Mouse (Mus musculus) liver, adult 2 months (tissue): Measurements from ENCODE around the gene Epha1. TPM values are rescaled to one million over a fixed set of nuclear protein-coding genes. Genes with fewer than 3 reads are reported as not detected.

ENCODE experiments used
- DNase-seq: peaks from one replicate; pipeline ENCODE4 v3.0.0-alpha.2; 2011; ENCODE audit warnings: low read depth, low spot score; ENCODE audit errors: extremely low read depth
- H3K27ac ChIP-seq: fragments of 200-500 bp; replicated peaks from 2 replicates; pipeline ENCODE4 v1.5.1; 2012; ENCODE audit warnings: low read depth, mild to moderate bottlenecking, control low read depth, inconsistent platforms, low read length; ENCODE audit not compliant: insufficient read depth
- H3K27me3 ChIP-seq: fragments of 200-500 bp; 2 replicates; pipeline ENCODE4 v1.6.1; 2012; ENCODE audit warnings: mild to moderate bottlenecking, moderate library complexity, low read length, inconsistent platforms; ENCODE audit not compliant: control insufficient read depth, insufficient read depth
- H3K36me3 ChIP-seq: fragments of 200-500 bp; 2 replicates; pipeline ENCODE4 v1.6.1; 2012; ENCODE audit warnings: low read length, inconsistent platforms; ENCODE audit not compliant: control insufficient read depth, insufficient read depth
- H3K4me1 ChIP-seq: fragments of 200-500 bp; 2 replicates; pipeline ENCODE4 v1.6.1; 2011; ENCODE audit warnings: low read length; ENCODE audit not compliant: control insufficient read depth, insufficient read depth
- H3K4me3 ChIP-seq: fragments of 200-500 bp; 2 replicates; pipeline ENCODE4 v1.5.1; 2011; ENCODE audit warnings: low read depth, mild to moderate bottlenecking, control low read depth, low read length, moderate library complexity; ENCODE audit not compliant: insufficient read depth
- H3K79me2 ChIP-seq: fragments of 200-500 bp; 2 replicates; pipeline ENCODE4 v1.6.1; 2012; ENCODE audit warnings: inconsistent platforms, mild to moderate bottlenecking, low read length, moderate library complexity; ENCODE audit not compliant: control insufficient read depth, insufficient read depth
- H3K9ac ChIP-seq: fragments of 200-500 bp; 2 replicates; pipeline ENCODE4 v1.6.1; 2012; ENCODE audit warnings: low read depth, mild to moderate bottlenecking, control low read depth, inconsistent platforms, low read length
- CTCF ChIP-seq: fragments of 200-500 bp; IDR thresholded peaks from 2 replicates; pipeline ENCODE4 v1.5.1; 2011; ENCODE audit warnings: low read depth, low read length, control low read depth
- POLR2A ChIP-seq: fragments of 200-500 bp; IDR thresholded peaks from 2 replicates; pipeline ENCODE4 v1.6.1; 2011; ENCODE audit warnings: low read length, control low read depth; ENCODE audit not compliant: insufficient read depth; ENCODE audit errors: extremely low read depth
- WGBS: fragments of 180-500 bp; shearing (Covaris S2); methylation state at CpG from one replicate; pipeline ENCODE4 v1.1.7; 2018; 5-methylcytosine and 5-hydroxymethylcytosine counted together
- polyA plus RNA-seq: library from polyadenylated mRNA; depleted of rRNA; stranded (reverse); fragments of >200 nt; gene quantifications from 2 replicates; pipeline ENCODE4 v1.2.3, GENCODE M21; 2012
- total RNA-seq: library from RNA; depleted of rRNA; stranded (reverse); fragments of >200 nt; gene quantifications from 2 replicates; pipeline ENCODE4 v1.2.3, GENCODE M21; 2014

Epha1 gene
- total and polyA plus RNA-seq, 2 experiments = 27.6 to 28.1 TPM

- Histone ChIP-seq H3K36me3 (no peaks in the 10 kb centered on the region), H3K4me3 (no peak overlapping the region), H3K4me1 (no peaks in the 10 kb centered on the region), H3K27ac (no peak overlapping the region), H3K79me2 (no peaks in the 10 kb centered on the region), H3K9ac (no peak overlapping the region), H3K27me3 (no peaks in the 10 kb centered on the region)
- 83% methylated on average over 2 of the region's 2 CpGs for WGBS
- DNase-seq = peak; percentile 16
- TF ChIP-seq CTCF (no peak), POLR2A (no peak)
Measured at GRCm38 (mm10) chr6:42339189-42339588, 33.9 kb downstream of the Epha1 start.

DNA sequence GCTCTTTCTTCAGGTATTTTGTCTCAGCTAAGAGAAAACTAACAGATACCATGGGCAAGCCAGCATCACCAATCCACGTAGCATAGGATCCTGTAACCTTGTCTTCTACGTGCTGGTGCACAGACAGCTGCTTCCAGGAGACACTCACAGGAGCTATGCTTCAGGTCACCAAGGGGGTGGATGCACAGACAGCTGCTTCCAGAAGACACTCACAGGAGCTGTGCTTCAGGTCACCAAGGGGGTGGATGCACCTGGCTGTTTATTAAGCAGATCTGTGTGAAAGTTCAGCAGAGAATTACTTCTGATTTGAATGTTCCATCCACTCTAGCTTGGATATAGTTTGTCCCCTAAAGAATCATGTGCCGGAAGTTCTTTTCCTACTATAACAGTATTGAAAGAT lies 42.1 kb downstream of the Epha1 start:
- WGBS = 90% methylated on average over 3 of the region's 3 CpGs

DNA sequence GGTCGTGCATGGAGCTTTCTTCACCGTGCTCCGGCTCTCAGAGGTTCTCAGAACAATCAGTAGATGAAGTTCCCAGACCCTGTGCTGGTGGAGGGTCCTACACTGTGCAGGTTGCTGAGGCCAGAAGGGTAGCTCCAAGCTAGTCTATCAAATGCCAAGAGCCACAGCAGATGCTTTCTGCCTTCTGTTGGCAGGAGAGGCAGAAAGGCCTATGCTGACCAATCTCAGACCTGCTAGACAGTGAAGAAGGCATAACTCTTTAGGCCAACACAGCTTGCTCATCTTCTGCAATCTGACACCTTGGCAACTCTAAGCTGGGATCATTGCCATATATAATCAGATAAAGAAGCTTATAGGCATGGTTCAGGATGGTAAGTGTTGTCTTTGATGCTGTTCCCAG lies 42.9 kb downstream of the Epha1 start:
- Histone ChIP-seq H3K4me3 (no peak overlapping the region), H3K79me2 (no peaks in the 10 kb centered on the region), H3K36me3 (no peaks in the 10 kb centered on the region), H3K4me1 (no peaks in the 10 kb centered on the region), H3K27ac (no peak overlapping the region), H3K9ac (no peak overlapping the region), H3K27me3 (no peaks in the 10 kb centered on the region)
- WGBS = 83% methylated on average over 3 of the region's 3 CpGs
- TF ChIP-seq POLR2A (no peak), CTCF (no peak)
- no peak for DNase-seq

More for the DNA sequence above, 42.1 kb downstream of the Epha1 start:
- Histone ChIP-seq H3K4me1 (no peaks in the 10 kb centered on the region), H3K27me3 (no peaks in the 10 kb centered on the region), H3K79me2 (no peaks in the 10 kb centered on the region), H3K36me3 (no peaks in the 10 kb centered on the region), H3K27ac (no peak overlapping the region), H3K9ac (no peak overlapping the region), H3K4me3 (no peak overlapping the region)
- no peak for DNase-seq
- TF ChIP-seq POLR2A = no peak
- no peak for TF ChIP-seq CTCF

DNA sequence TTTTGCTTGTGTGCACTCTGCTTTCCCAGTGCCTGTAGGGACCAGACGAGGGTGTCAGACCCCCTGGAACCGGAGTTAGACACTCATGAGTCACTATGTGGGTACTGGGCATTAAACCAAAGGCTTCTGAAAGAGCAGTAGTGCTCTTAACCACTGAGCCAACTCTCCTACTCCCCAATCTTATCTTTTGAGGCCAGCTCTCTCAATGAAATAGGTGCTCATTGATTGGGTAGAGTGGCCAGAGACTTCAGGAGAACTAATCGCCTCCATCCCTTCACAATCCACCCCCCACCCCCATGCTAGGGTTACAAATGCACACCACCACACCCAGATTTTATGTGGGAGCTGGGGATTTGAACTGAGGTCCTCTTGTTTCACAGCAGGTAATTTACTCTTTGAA lies 44.3 kb downstream of the Epha1 start:
- Histone ChIP-seq H3K36me3 (no peaks in the 10 kb centered on the region), H3K27me3 (peaks cover 10% of the 10 kb centered on the region), H3K9ac (no peak overlapping the region), H3K27ac (no peak overlapping the region), H3K79me2 (no peaks in the 10 kb centered on the region), H3K4me1 (no peaks in the 10 kb centered on the region), H3K4me3 (no peak overlapping the region)
- 84% methylated on average over 3 of the region's 3 CpGs for WGBS
- TF ChIP-seq CTCF (no peak), POLR2A (no peak)
- no peak for DNase-seq

- H3K4me3 ChIP-seq = no peak overlapping the region
- 80% methylated on average over 3 of the region's 3 CpGs for WGBS
- no peak overlapping the region for H3K27ac ChIP-seq
- H3K9ac ChIP-seq = no peak overlapping the region
- DNase-seq = no peak
- peaks cover 19% of the 10 kb centered on the region for H3K27me3 ChIP-seq
- H3K36me3 ChIP-seq = no peaks in the 10 kb centered on the region
- H3K79me2 ChIP-seq = no peaks in the 10 kb centered on the region
- H3K4me1 ChIP-seq = no peaks in the 10 kb centered on the region
- TF ChIP-seq POLR2A (no peak), CTCF (no peak)
Measured at GRCm38 (mm10) chr6:42326509-42326908, 46.6 kb downstream of the Epha1 start.

DNA sequence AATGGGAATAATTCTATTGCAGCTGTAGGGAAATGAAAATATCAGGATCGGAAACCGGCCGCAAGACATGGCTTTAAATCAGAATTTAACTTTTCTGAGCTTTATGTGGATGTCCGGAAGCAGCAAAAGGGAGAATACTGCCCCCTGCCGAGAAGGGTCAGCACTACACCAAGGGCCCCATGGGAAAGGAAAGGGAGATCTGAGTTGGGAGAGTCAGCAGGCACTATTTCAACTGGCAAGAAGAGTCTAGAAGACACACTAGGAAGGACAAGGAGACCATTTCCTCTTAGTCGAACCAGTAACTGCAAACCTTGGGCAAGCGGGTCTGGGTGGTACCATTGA lies 47.8 kb downstream of the Epha1 start:
- Histone ChIP-seq H3K4me1 (no peaks in the 10 kb centered on the region), H3K36me3 (no peaks in the 10 kb centered on the region), H3K27ac (no peak overlapping the region), H3K4me3 (no peak overlapping the region), H3K79me2 (no peaks in the 10 kb centered on the region), H3K27me3 (peaks cover 19% of the 10 kb centered on the region), H3K9ac (no peak overlapping the region)
- TF ChIP-seq POLR2A (no peak), CTCF (peak; percentile 80)
- DNase-seq = peak; percentile 26
- 14% methylated on average over 7 of the region's 7 CpGs for WGBS
